Mouse (Mus musculus) G1E (cell line): ENCODE data around the gene Naaa.

ENCODE experiments used
- CTCF ChIP-seq: IDR thresholded peaks from 2 replicates; pipeline ENCODE4 v1.5.1; 2012; ENCODE audit warnings: low read depth, low read length, inconsistent platforms, mixed read lengths
- GATA1 ChIP-seq: IDR thresholded peaks from 2 replicates; pipeline ENCODE4 v1.6.1; 2012; ENCODE audit warnings: borderline replicate concordance, low read length, inconsistent platforms, mixed read lengths
- GATA2 ChIP-seq: IDR thresholded peaks from 2 replicates; pipeline ENCODE4 v1.6.1; 2012; ENCODE audit warnings: low read depth, low read length, inconsistent platforms, borderline replicate concordance
- POLR2AphosphoS5 ChIP-seq: IDR thresholded peaks from 2 replicates; pipeline ENCODE4 v1.6.1; 2012; ENCODE audit warnings: low read depth, low read length, inconsistent platforms; ENCODE audit not compliant: insufficient replicate concordance
- TAL1 ChIP-seq: conservative IDR thresholded peaks from 2 replicates; pipeline ENCODE4 v1.6.1; 2012; ENCODE audit warnings: low read depth, low read length, inconsistent platforms, mixed read lengths

DNA sequence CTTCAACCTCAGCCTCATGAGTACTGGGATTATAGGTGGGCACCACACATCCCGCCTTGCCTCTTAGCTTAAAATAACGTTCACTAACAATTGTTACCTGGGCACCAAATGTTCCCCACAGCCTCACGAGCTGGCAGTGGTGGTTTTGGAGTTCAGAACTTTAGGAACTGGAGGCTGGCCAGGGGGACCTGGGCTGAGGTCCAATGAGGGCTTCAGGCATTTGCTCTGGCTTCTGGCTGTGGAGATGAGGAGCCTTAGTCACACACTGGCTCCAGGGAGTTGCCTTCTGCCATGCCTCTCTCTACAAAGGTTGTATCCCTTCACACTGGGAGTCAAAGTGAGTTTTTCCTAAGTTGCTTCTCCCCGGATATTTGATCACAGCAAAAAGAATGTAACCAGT is 4.6 kb upstream of the Naaa start:
- TF ChIP-seq CTCF (no peak), POLR2AphosphoS5 (no peak), GATA1 (no peak), TAL1 (no peak), GATA2 (no peak)
